Mouse (Mus musculus) adrenal gland, adult (tissue): Measurements from ENCODE around the gene Gm20388.

Experiments used
- DNase-seq, 2 experiments: peaks; one replicate each; pipeline ENCODE4 v3.0.0; 2022 to 2023; ENCODE audit warnings: low spot score in 1 of 2; ENCODE audit not compliant: inconsistent age in 2 of 2

The Gm20388 gene

GRCm38 (mm10) chr8:122140411-122140810 lies 2229.8 kb downstream of the Gm20388 start:
- peak in 1 of 2 experiments; percentile 23 for DNase-seq

GRCm38 (mm10) chr8:122142428-122142827 lies 2231.8 kb downstream of the Gm20388 start:
- DNase-seq, result no peak

- no peak for DNase-seq
Observed at GRCm38 (mm10) chr8:122143231-122143630, 2232.6 kb downstream of the Gm20388 start.

GRCm38 (mm10) chr8:122144729-122145311 lies 2234.2 kb downstream of the Gm20388 start:
- DNase-seq, result peak; percentile 82 to 90

- no peak for DNase-seq
Observed at GRCm38 (mm10) chr8:122149045-122149444, 2238.4 kb downstream of the Gm20388 start.

- DNase-seq, result no peak
Observed at GRCm38 (mm10) chr8:122149606-122150005, 2239.0 kb downstream of the Gm20388 start.

- DNase-seq, result no peak
Observed at GRCm38 (mm10) chr8:122151541-122151940, 2240.9 kb downstream of the Gm20388 start.

- no peak for DNase-seq
Observed at GRCm38 (mm10) chr8:122155082-122155643, 2244.5 kb downstream of the Gm20388 start.

- DNase-seq, result no peak
Observed at GRCm38 (mm10) chr8:122155964-122156363, 2245.3 kb downstream of the Gm20388 start.

- DNase-seq, result no peak
Observed at GRCm38 (mm10) chr8:122157689-122158088, 2247.0 kb downstream of the Gm20388 start.

- no peak for DNase-seq
Observed at GRCm38 (mm10) chr8:122160165-122160564, 2249.5 kb downstream of the Gm20388 start.

GRCm38 (mm10) chr8:122162992-122163391 lies 2252.4 kb downstream of the Gm20388 start:
- peak; percentile 80 to 94 for DNase-seq

GRCm38 (mm10) chr8:122167204-122167860 lies 2256.7 kb downstream of the Gm20388 start:
- no peak for DNase-seq

GRCm38 (mm10) chr8:122169446-122169845 lies 2258.8 kb downstream of the Gm20388 start:
- DNase-seq, result no peak

GRCm38 (mm10) chr8:122171823-122172222 lies 2261.2 kb downstream of the Gm20388 start:
- peak; percentile 47 to 60 for DNase-seq

- DNase-seq, result peak; percentile 80 to 84
Observed at GRCm38 (mm10) chr8:122174133-122174930, 2263.7 kb downstream of the Gm20388 start.

- DNase-seq, result no peak
Observed at GRCm38 (mm10) chr8:122178392-122178890, 2267.8 kb downstream of the Gm20388 start.

GRCm38 (mm10) chr8:122179354-122179753 lies 2268.7 kb downstream of the Gm20388 start:
- no peak for DNase-seq

GRCm38 (mm10) chr8:122180116-122180515 lies 2269.5 kb downstream of the Gm20388 start:
- no peak for DNase-seq

- peak; percentile 75 to 87 for DNase-seq
Observed at GRCm38 (mm10) chr8:122181414-122181813, 2270.8 kb downstream of the Gm20388 start.

GRCm38 (mm10) chr8:122181991-122182390 lies 2271.3 kb downstream of the Gm20388 start:
- peak; percentile 42 to 68 for DNase-seq
